Mouse (Mus musculus) induced T-regulatory cell, adult 2 months (primary cell): ENCODE measurements around the gene Csmd2.

Experiments used
- DNase-seq: peaks from one replicate; pipeline ENCODE4 v3.0.0-alpha.2; 2012; ENCODE audit warnings: low read depth

The Csmd2 gene

GRCm38 (mm10) chr4:128340457-128340856 is 352.8 kb downstream of the Csmd2 start:
- DNase-seq, result no peak

- DNase-seq, result no peak
These were observed 353.7 kb downstream of the Csmd2 start for GRCm38 (mm10) chr4:128341315-128341714.

GRCm38 (mm10) chr4:128342208-128342607 is 354.6 kb downstream of the Csmd2 start:
- no peak for DNase-seq

- no peak for DNase-seq
These were observed 371.1 kb downstream of the Csmd2 start for GRCm38 (mm10) chr4:128358751-128359150.

GRCm38 (mm10) chr4:128365851-128366250 is 378.2 kb downstream of the Csmd2 start:
- no peak for DNase-seq

- DNase-seq, result no peak
These were observed 380.4 kb downstream of the Csmd2 start for GRCm38 (mm10) chr4:128368088-128368487.

GRCm38 (mm10) chr4:128371766-128372165 is 384.1 kb downstream of the Csmd2 start:
- DNase-seq, result no peak

GRCm38 (mm10) chr4:128373196-128373595 is 385.5 kb downstream of the Csmd2 start:
- no peak for DNase-seq

GRCm38 (mm10) chr4:128374051-128374450 is 386.4 kb downstream of the Csmd2 start:
- DNase-seq, result no peak

- no peak for DNase-seq
These were observed 391.3 kb downstream of the Csmd2 start for GRCm38 (mm10) chr4:128378946-128379345.

- no peak for DNase-seq
These were observed 393.7 kb downstream of the Csmd2 start for GRCm38 (mm10) chr4:128381331-128381730.

GRCm38 (mm10) chr4:128383800-128384199 is 396.1 kb downstream of the Csmd2 start:
- DNase-seq, result no peak

- no peak for DNase-seq
These were observed 403.8 kb downstream of the Csmd2 start for GRCm38 (mm10) chr4:128391484-128391883.

GRCm38 (mm10) chr4:128392279-128392678 is 404.6 kb downstream of the Csmd2 start:
- DNase-seq, result no peak

- DNase-seq, result no peak
These were observed 406.2 kb downstream of the Csmd2 start for GRCm38 (mm10) chr4:128393864-128394263.

GRCm38 (mm10) chr4:128396616-128397015 is 409.0 kb downstream of the Csmd2 start:
- no peak for DNase-seq

GRCm38 (mm10) chr4:128397804-128398203 is 410.1 kb downstream of the Csmd2 start:
- no peak for DNase-seq

- no peak for DNase-seq
These were observed 411.3 kb downstream of the Csmd2 start for GRCm38 (mm10) chr4:128398948-128399347.

GRCm38 (mm10) chr4:128400016-128400415 is 412.4 kb downstream of the Csmd2 start:
- no peak for DNase-seq

- no peak for DNase-seq
These were observed 413.9 kb downstream of the Csmd2 start for GRCm38 (mm10) chr4:128401591-128401990.

- no peak for DNase-seq
These were observed 415.0 kb downstream of the Csmd2 start for GRCm38 (mm10) chr4:128402706-128403105.

- DNase-seq, result no peak
These were observed 417.9 kb downstream of the Csmd2 start for GRCm38 (mm10) chr4:128405576-128405975.

GRCm38 (mm10) chr4:128407084-128407845 is 419.6 kb downstream of the Csmd2 start:
- no peak for DNase-seq
